Mouse (Mus musculus): Measurements from ENCODE around the gene Lyplal1. TPM values are rescaled to one million over a fixed set of nuclear protein-coding genes. Genes with fewer than 3 reads are reported as not detected.

Lyplal1 gene
- polyA plus RNA-seq (2014; fragmentation: Illumina TruSeq; extraction: RNeasy Lipid Tissue Mini Kit (QIAGEN cat#74804); ENCODE audit: low read depth, low replicate concordance) = 54.8 TPM

DNA sequence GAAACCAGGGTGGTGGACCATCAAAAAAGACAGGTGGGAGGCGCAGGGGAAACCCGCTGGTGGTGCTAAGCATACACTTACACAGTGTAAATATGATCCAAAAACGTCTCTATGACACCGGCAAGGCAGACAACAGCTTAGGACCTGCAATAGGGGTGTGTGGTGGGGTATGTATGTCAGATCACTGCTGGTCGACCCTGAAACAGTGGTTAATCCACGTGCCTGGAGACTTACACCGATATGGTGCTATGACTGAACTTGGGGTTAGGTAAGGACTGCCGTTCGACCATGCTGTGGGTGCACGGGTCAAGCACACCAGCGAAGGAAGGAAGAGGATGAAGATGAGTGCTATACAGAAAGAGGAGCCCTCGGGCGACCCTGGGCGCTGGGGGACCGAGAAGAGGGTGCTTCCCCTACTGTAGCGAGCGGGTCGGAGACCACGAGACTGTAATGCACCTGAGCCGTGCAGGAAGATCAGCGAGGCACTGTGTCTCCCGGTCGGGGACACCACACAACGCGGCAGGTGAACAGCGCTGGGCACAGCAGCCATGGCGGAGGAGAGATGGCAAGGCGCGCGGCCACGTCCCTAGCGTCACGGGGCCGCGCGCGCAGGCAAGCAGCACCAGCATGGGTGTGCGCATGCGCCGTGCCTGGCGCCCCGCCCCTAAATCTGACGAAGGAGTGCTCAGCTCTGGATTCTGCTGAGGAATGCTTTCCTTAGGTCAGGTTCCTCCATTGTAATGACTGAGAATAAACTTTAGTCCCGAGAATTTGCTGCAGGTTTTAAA is at the start of gene Lyplal1:
Gene Lyplal1, minus strand, starts transcription at position 610 of the 788 bp plus-strand sequence.

